Mouse (Mus musculus) kidney, postnatal 36 days (tissue): ENCODE measurements at regions not wholly inside any gene's neighbourhood (a gene's known extent, or its start where the extent isn't known, plus 50 kb on each side); places are given as distances from the start of the nearest gene placed in this dataset.
A peak's percentile ranks its signal among the peaks of the same experiment; 100 is the strongest.

Experiments used
- DNase-seq, 2 experiments: peaks; one replicate each; pipeline ENCODE4 v3.0.0; 2021 to 2022; ENCODE audit warnings: mixed read lengths in 2 of 2

DNA sequence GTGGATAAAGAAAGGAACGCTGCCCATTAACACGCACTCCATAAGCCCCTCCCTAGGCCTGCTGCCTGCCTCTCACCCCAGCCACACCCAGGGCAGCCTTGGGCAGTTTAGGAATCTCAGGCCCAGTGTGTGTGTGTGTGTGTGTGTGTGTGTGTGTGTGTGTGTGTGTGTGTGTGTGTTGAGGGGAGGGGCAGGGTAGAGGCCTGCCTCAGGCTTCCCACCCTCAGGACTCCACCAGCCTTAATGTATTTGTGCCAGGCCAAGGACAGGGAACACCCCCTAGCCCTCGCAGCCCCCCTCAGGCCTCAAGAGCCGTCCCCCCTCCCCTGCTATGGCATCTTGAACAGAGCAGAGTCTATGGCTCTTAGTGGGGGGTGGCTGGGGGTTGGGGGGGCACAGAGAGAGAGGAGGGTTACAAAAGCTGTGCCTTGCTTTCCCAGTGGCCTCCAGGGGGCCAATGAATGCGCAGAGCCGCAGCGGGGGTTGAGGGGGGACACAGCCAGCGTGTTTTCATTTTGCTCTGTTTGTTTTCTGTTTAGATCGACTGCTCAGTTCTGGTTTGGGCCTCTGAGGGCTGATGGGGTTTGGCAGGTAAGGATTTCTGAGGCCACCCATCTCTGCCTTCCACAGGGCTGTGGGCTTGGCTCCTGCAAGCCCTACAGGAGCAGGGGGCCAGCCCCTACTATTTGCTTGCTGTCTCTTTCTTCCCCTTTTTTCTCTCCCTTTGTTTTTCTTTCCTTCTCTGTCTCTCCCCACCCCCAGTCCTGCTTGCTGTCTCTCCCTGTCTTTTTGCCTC lies 131.8 kb downstream of the Pja1 start:
- DNase-seq: no peak

DNA sequence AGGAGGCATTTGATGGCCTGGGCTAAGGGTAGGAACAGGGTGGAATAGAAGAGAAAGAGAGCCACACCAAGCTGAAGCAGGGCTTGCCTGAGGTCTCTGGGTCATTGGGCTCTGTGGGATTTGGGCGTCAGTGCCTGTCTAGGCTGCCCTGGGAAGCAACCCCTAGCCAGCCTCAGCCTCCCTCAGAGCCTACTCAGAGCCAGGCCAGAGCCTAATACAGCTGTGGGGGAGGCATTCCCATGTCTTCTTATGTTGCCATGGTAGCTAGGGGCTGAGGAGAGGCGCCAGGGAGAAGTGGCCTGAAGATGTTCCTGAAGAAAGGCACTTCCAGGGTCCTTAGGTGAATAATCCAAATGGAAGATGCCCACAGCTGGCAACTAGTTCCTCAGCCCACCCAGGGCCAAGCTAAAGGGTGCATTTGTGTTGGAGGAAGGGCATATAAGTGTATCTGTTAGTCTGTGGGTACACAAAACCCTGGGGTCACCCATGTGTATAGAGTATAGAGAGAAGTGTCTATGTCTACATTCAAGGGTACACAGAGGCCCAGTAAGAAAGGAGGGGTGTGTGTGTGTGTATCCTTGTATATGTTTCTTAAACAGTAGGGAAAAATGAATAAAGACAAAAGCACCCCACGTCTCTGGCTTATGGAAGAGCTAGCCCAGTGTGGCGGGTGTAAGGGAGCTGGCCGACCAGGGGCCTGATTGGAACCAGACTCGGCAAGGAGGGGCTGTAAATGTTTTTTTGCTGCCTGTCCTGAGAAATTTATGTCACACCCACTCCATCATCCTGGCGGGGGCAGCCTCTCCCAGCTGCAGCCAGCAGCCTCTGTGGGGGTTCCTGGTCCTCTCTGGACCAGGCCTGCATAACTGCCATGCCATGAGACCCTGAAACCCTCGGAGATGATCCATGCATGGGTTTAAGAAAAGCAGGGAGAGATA lies 134.2 kb downstream of the Pja1 start:
- DNase-seq: no peak

DNA sequence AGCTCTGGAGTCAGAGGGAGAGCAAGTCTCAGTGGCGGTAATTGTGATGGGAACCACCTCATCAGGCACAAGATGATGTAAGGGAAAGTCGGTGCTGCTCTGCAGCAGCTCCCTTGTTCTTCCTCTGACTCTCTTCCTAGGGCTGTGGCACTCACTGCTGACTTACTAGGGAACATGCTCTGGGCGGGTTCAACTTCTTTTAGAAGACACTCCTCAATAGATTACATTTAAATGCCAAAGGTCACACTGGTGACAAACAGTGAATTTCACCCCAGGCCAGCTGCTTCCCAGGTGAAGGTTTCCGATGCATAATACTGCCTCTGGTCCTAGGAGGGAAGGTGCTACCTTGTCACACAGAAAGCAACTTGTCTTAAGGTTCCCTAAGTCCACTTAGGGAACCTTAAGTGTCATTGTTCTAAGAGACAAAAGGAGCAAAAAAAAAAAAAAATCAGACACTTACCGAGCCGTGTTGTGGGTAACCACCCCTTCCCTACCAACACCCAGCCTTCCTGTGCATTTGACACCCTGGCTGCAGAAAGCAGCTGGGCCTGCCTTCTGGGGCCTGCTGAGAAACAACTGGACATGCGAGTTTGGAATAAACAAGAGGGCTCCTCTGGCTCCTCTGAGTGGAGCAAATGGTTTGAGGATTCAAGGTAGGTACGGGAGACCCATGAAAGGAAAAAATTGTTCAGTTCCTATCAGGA lies 135.0 kb downstream of the Pja1 start:
- peak in 1 of 2 experiments; percentile 11 for DNase-seq

DNA sequence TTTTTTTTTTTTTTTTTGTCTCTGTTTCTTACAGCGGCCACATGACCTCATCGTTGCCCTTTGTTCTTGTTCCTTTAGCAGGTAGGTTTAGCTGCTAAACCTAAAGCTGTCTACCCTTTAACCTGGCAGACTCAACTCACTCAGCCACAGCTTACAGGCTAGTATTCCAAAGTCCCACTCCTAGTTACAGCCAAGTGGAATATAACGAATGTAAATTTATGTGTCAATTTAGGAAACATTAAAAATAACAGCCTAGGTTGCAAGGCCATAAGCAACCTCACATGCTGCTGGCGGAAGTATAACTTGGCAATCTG lies 138.7 kb downstream of the Pja1 start:
- peak in 1 of 2 experiments; percentile 45 for DNase-seq

DNA sequence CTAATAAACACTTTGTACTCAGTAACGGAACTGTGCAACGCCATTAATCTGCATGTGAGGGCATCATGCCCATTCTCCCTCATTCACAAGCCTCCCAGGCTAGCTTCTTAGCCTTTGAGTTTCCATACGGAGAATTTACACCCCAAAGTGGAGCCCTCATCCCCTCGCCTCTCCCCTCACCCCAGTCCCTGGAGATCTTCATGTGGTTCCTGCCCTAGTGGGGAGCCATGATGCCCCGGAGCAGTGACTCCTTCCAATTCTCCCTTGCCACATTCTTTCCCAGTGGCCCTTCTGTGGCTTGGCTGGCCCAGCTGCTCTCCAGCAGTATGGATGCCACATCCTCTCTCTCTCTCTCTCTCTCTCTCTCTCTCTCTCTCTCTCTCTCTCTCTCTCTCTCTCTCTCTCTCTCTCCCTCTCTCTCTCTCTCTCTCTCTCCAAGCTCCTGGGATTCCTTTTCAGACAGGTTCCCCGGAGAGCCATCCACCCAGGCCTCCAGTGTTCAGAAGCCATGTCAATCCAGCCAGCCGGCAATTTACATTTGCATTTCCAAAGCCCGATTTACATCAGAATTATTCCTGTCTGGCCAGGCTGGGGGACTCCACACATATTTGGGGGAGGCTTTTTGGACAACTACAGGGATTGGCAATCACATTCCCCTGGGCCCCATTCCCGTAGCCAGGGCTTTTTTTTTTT lies 139.2 kb downstream of the Pja1 start:
- DNase-seq: no peak

DNA sequence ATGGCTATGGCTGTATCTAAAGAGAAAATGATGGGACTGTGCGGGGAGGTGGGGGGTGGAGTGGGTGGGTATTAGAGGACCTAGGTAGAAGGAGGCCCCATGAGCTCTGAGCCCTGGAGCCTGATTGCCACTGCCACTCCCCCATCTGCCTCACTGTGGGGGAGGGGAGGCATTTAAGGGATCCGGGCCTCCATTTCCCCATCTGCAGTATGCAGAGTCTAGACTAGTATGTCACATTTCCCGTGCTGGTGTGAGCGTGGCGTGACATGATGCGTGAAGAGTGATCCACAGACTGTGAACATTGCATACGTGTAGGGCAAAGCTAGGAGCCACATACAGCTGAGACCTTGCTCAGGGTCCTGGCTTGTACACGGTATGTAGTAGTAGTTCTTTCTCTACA lies 140.7 kb downstream of the Pja1 start:
- no peak for DNase-seq

DNA sequence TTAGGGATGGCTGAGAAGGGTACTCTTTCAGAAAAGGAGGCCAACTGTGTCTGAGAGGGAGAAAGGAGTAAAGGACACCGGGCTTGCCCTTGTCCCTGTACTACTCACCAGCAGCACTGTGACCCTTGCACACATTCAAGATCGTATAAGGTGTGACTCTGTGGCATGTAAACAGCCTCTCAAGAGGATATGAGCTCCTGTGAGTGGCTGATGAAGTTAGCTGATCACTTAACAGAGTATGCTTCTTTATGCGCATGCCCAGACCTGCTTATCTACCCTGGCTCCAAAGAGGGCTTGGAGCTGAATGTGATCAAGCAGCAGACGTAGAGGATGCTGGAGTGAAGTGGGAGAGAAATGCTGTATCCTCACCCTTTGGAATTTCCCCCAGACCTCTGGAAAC lies 142.5 kb downstream of the Pja1 start:
- DNase-seq: no peak

DNA sequence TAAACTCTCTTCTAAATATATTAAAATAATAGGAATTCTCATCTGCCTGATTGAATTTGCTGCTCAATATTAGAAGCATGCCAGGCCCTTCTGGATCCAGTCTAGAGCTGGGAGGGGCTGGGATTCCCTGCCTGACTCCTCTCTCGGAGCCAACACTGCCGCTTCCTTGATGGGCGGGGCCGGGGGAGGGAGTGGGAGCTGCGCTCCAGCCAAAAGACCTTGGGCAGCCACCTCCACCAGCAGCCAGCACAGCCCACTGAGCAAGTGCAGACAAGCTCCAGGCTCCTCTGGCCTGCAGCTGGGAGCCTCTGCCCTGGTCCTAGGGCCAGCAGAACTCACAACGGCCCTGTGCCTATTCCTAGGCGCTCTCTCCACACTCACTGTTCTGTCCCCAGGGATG lies 144.9 kb downstream of the Pja1 start:
- DNase-seq: peak; percentile 41 to 65

DNA sequence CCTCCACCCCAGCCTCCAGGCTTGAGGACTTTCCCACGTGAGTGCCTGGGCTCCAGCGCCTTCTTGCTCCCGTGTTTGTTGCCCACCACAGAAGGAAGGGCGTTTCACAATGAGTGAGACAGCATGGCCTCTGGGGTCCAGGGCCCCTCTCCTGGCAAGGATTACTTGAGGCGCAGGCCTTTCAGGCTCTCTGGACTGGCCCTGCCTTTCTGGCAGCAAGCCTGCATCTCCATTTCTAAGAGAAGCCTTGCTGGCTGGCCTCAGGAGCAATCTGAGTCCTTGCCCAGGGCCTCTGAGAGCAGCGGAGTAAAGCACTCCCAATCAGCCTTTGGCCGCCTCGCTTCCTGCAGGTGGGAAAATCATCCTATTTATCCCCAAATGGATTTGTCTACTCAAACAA lies 145.6 kb downstream of the Pja1 start:
- DNase-seq: peak; percentile 51 to 58

DNA sequence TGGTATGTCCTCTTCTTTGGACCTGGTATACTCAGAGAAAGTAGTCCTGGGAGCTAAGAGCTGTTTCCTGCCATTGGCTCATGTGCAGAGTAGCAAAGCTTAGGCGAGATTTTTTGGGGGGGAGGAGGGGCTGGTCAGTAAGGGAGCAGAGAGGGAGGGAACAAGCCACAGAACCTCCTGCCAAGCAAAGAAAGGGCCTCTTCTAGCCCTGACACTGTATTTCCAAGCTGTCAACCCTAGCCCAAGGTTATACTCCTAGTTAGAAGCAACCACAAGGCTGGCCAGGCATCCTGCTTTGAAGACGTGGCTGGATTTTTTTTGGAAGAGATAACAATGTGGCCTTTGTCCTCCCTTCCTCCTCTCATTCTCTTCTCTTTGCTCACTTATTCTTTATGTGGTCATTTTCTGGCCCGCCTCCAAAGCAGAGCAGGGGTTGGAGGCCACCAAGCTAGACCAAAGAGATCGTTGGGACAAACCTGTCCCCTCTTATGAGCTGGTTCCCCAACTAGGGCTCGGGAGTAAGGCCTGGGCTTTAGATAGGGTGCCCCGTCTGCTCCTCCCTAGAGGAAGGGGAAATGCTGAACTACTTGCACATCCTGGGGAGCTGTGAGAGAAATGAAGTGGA lies 146.4 kb downstream of the Pja1 start:
- DNase-seq: peak in 1 of 2 experiments; percentile 7

DNA sequence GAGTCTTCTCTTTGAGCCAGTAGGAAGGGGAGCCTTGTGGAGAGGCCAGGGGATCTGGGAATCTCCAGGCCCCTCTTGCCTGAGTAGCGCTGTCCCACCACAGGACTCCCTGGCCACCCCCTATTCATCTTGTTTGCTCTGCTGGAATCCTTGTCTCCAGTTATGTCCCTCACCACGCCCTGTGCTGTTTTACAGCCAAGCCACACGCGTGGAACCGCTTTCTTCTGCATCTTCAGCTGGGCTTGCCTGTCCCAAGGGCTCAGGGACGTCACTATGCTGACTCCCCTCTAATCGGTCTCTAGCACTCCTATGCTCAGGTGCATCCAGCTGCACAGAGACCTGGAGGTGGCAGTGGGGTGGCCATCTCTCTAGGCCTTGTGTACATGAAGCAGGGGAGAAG lies 151.3 kb downstream of the Pja1 start:
- no peak for DNase-seq

DNA sequence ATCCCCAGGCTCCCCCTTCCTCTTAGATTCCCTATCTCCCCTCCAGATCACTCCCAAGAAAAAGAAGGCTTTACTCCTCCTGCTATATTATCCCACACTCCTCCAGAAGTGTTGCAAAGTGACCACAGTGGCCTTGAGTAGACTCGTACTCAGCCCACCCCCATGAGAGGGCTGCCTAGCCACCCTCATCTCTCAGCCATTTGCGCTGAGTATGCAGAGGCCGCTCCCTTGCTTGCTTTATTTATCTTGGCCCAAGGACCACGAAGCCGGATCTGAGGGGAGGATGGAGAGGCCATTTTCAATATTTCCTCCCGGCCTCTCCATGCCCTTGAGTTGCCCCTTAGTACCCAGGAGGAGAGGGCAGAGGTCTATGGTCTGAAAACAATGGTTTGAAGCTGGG lies 151.9 kb downstream of the Pja1 start:
- DNase-seq: peak in 1 of 2 experiments; percentile 10

DNA sequence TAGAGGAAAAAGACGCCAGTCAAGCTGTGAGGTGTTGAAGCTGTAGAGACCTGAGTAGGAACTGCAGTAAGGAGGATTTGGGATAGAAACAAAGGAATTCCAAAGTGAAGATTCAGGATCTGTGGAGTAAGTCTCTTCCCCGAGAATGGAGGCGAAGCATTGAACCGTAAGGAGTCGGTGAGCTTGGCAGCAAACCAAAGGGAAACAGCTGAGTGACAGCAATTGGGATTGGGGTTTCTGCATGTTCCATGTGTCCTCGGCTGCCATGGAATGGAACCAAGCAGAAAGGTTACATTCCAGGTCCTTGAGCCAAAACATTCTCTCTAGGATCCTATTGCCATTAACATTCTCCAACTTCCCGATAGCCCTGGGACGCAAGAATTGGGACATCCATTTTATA lies 152.9 kb downstream of the Pja1 start:
- DNase-seq: peak; percentile 66

DNA sequence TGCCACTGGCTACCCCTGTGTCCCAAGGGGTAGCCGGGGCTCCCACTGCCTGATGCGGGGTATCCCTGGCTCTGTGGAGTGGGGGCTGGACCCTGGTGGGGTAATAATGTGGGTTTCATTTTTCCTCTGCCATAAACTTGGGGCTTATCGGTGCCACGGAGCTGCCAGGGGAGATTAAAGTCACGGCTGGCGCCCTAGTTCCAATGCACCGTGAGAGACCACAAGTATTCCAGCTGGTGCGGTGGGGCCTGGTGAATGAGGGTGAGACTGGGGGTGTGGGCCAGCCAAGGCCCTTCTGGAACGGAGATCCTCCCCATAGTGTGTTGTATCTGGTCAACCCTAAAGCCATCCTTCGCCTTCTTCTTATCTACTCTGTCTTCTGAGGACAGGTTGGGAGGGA lies 153.3 kb downstream of the Pja1 start:
- DNase-seq: no peak

DNA sequence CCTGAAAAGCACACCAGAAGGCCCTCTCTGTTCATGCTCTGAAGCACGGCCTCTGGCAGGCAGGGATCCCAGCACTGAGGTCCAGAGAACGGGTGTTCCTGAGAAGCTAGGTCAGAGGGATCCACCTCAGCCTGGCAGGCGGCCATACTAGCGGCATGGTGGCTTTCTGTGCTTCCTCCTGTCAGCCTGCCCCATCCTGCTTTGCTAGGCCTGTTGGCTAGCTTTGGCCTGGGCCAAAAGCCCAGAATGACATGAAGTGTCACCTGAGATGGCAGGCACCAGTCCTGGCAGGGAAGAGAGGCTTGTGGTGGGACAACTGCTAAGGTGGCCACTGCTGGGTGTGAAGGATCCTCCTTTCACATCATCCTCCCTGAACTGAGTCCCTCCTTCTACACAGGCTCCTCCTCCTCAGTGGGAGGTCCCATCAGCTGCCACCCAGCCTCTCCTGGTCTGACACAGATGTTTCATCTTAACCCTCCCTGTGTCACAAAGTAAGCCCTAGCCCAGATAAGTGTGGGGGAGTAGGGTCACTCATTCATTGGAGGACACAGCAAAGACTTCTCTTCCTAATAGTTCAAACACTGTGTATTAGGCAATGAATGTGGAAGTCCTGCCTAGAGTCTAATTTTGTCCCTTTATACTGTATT lies 154.5 kb downstream of the Pja1 start:
- DNase-seq: peak; percentile 49 to 64

DNA sequence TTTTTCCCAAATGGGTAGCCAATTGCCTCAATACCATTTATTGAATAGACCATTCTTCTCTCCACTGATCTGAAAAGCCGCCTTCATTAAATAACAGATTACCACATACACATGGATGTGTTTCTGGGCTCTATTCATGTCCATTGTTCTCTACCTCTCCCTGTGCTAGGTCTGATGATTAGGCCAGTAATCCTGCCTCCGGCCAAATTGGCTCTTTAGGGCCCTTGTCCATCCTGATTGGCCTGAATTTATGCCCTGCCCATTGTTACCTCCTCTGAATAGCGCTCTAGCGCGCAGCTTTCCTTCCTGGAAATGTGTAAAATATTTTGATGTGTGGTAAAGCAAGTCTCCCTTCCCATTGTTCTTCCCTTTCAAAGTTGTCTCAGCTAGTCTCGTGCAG lies 163.2 kb downstream of the Efnb1 start:
- DNase-seq: no peak

DNA sequence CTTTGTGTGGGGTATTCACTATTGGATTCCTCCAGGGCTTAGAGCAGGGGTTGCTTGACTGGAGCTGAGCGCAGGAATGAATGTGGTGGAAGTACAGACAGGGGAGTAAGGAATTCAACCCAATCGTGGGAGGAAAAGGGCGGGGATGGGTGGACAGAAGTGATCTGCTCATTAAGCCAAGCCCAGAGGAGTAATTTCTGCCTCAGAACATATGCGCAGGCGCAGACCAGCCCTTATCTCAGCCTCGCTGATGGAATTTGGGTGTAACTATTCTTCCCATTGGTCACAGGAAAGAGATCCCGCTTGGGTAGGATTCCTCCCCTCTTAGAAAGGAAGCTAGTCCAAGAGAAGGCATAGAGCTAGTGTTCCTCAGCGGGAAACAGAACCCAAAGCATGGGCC lies 158.8 kb downstream of the Efnb1 start:
- peak; percentile 42 for DNase-seq

DNA sequence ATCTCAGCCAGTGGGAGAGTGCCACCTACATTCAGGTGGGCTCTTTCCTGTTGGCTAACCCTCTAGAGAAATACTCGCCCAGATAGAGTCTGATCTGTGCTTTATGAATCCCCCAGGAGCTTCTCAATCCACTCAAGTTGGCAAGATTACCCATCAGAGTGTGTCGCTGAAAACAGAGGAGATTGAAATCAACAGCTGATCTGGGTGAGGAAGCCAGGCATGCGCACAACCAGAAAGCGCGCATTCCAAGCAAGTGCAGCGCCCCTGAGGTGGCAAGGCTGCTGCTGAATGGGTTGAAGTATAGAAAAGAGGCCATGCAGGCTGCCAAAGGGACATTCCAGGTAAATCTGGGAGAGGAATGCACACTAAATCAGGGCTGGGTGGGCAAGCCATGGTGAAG lies 158.0 kb downstream of the Efnb1 start:
- no peak for DNase-seq

DNA sequence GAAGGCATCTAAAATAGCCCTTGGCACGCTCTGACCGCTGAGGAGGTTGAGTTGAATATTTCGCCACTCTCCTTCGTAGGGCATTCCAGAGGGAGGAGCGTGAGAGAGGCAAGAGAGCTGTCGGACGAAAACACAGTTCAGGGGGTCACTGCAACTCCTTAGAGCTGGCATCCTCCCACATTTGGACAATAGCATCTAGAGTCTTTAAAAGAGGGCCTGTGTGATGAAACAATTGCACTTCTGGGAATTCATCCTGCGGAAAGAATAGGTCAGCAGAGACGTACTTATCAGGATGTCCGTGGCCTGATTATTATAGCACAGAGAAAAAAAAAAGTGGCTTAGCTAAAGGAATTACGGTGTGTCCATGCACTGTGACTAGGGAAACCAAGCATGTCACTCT lies 156.8 kb downstream of the Efnb1 start:
- peak; percentile 35 to 60 for DNase-seq

DNA sequence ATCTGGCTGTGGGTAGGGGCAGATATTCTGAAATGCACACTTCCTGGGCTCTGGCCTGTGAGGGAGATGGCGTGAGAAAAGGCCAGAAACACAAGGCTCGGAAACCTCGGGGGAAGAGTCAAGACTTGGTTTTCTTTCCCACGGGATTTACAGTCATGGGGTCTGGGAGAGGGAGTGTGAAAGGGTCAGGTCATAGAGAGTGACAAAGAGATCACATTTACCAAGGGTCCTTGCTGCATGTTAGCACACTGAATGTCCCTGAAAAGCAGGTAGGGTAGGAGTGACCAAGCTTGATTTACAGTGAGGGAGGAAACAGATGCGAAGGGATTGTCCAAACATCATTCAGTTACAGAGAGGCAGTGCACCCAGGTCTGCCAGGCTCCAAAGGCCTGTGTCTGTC lies 156.0 kb downstream of the Efnb1 start:
- no peak for DNase-seq

DNA sequence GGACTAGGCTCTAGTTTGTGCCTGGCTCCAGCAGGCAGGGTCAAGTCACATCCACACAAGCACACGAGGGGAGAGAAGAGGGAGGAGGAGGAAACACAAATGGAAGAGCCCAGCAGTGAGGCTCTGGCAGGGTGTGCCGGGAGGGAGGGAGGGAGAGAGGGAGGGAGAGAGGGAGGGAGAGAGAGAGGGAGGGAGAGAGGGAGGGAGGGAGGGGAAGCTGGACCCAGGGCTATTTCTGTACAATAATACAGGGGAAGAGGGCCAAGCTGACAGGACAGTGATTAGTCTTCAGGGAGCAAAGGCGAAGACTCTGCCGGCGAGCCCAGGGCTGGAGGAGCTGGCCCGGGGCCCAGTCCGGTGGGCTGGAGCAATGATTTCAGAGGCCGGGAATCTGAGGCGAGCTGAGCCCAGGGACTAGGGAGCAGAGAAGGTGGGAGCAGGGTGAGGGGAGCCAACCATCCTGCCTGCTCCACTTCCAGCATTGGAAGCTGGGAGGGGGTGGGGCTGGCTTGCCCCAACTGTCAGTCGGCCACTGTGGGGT lies 155.6 kb downstream of the Efnb1 start:
- peak; percentile 51 to 63 for DNase-seq

DNA sequence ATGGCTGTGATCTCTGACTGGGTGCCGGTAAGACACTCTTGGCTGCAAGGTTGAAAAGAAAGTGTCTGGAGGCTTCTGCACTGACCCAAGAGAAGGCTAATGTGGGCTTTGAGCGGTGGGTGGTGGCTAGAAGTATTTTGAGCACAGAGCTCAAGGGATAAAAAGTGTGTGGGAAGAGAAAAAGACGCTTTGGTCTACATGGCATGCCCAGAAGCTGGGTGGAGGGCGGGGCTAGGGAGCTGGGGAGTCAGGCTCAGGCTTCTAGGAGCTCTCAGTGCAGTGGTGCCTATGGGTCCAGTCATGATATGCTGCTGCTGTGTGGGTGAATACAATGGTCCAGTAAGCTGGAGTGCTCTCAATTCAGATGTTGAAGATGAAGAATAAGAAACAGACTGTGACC lies 152.1 kb downstream of the Efnb1 start:
- no peak for DNase-seq
